Mouse (Mus musculus) small intestine, adult 2 months (tissue): ENCODE measurements around the gene Sdhd. TPM values are rescaled to one million over a fixed set of nuclear protein-coding genes. Genes with fewer than 3 reads are reported as not detected.

Source experiments
- H3K27ac ChIP-seq: fragments of 200-500 bp; 2 replicates; pipeline ENCODE4 v1.5.1; 2012; ENCODE audit warnings: low read depth, low read length, control low read depth, inconsistent platforms; ENCODE audit not compliant: insufficient read depth
- H3K27me3 ChIP-seq: fragments of 200-500 bp; 2 replicates; pipeline ENCODE4 v1.6.1; 2012; ENCODE audit warnings: mild to moderate bottlenecking, moderate library complexity, low read length, inconsistent platforms; ENCODE audit not compliant: control insufficient read depth, insufficient read depth
- H3K36me3 ChIP-seq: fragments of 200-500 bp; 2 replicates; pipeline ENCODE4 v1.6.1; 2012; ENCODE audit warnings: mild to moderate bottlenecking, low read length, control low read depth, inconsistent platforms; ENCODE audit not compliant: control insufficient read depth, insufficient read depth
- H3K4me1 ChIP-seq: fragments of 200-500 bp; 2 replicates; pipeline ENCODE4 v1.6.1; 2012; ENCODE audit warnings: low read length, inconsistent platforms, mixed read lengths; ENCODE audit not compliant: control insufficient read depth, insufficient read depth, insufficient read length
- H3K4me3 ChIP-seq: fragments of 200-500 bp; 2 replicates; pipeline ENCODE4 v1.5.1; 2012; ENCODE audit warnings: low read depth, mild to moderate bottlenecking, control low read depth, inconsistent platforms, low read length, moderate library complexity
- CTCF ChIP-seq: fragments of 200-500 bp; IDR thresholded peaks from 2 replicates; pipeline ENCODE4 v1.5.1; 2012; ENCODE audit warnings: low read depth, mild to moderate bottlenecking, control low read depth, inconsistent platforms, low read length, moderate library complexity, mixed read lengths; ENCODE audit not compliant: insufficient replicate concordance, insufficient read length; ENCODE audit errors: extremely low read depth
- POLR2A ChIP-seq: fragments of 200-500 bp; IDR thresholded peaks from 2 replicates; pipeline ENCODE4 v1.6.1; 2012; ENCODE audit warnings: low read depth, mild to moderate bottlenecking, control low read depth, inconsistent platforms, low read length, moderate library complexity
- WGBS: fragments of 180-500 bp; shearing (Covaris S2); methylation state at CpG from one replicate; pipeline ENCODE4 v1.1.7; 2018; 5-methylcytosine and 5-hydroxymethylcytosine counted together
- polyA plus RNA-seq: library from polyadenylated mRNA; depleted of rRNA; stranded (reverse); fragments of >200 nt; gene quantifications from 2 replicates; pipeline ENCODE4 v1.2.3, GENCODE M21; 2012

Gene Sdhd
- polyA plus RNA-seq, 1 experiment: 325 TPM

GRCm38 (mm10) chr9:50617794-50618330, 14.2 kb upstream of the Sdhd start:
- TF ChIP-seq CTCF: no peak
- no peak for TF ChIP-seq POLR2A
- Histone ChIP-seq H3K4me1 (no peaks in the 10 kb centered on the region), H3K36me3 (peaks cover 15% of the 10 kb centered on the region), H3K4me3 (no peak overlapping the region), H3K27me3 (no peaks in the 10 kb centered on the region), H3K27ac (no peak overlapping the region)
- WGBS: 54% methylated on average over 9 of the region's 9 CpGs

- TF ChIP-seq CTCF (no peak), POLR2A (peak; percentile 27)
- peak within 1 kb of the TSS; percentile 83 for H3K4me3 ChIP-seq
- H3K27ac ChIP-seq: peak within 1 kb of the TSS; percentile 90
- H3K36me3 ChIP-seq: peaks cover 17% of the 10 kb centered on the region
- WGBS: under 1% methylated on average over 81 of the region's 81 CpGs
- H3K4me1 ChIP-seq: no peaks in the 10 kb centered on the region
- H3K27me3 ChIP-seq: no peaks in the 10 kb centered on the region
Measured at GRCm38 (mm10) chr9:50616766-50617603, 13.4 kb upstream of the Sdhd start, which contains the start of the genes Pih1d2 and Nkapd1. Gene Pih1d2, plus strand, starts transcription at chr9:50617321. Gene Nkapd1, minus strand, starts transcription at chr9:50617464.

GRCm38 (mm10) chr9:50616161-50616560, 12.5 kb upstream of the Sdhd start:
- TF ChIP-seq POLR2A (no peak), CTCF (no peak)
- H3K36me3 ChIP-seq: peaks cover 23% of the 10 kb centered on the region
- H3K4me1 ChIP-seq: no peaks in the 10 kb centered on the region
- 21% methylated on average over 11 of the region's 11 CpGs for WGBS
- H3K4me3 ChIP-seq: peak overlapping the region; percentile 83
- peak overlapping the region; percentile 90; the same call in 1 of the 2 replicates for H3K27ac ChIP-seq
- H3K27me3 ChIP-seq: no peaks in the 10 kb centered on the region

GRCm38 (mm10) chr9:50612115-50612514, 8.5 kb upstream of the Sdhd start:
- H3K36me3 ChIP-seq: peaks cover 45% of the 10 kb centered on the region
- 86% methylated on average over 4 of the region's 4 CpGs for WGBS
- TF ChIP-seq POLR2A (no peak), CTCF (no peak)
- no peak overlapping the region for H3K27ac ChIP-seq
- no peak overlapping the region for H3K4me3 ChIP-seq
- H3K4me1 ChIP-seq: 0 out of 2 replicates have a peak, but pooled peaks cover 2% of the 10 kb centered on the region
- no peaks in the 10 kb centered on the region for H3K27me3 ChIP-seq

GRCm38 (mm10) chr9:50604338-50604737, 726 bp upstream of the Sdhd start:
- Histone ChIP-seq H3K36me3 (peaks cover 28% of the 10 kb centered on the region), H3K27me3 (no peaks in the 10 kb centered on the region), H3K4me1 (peaks cover 10% of the 10 kb centered on the region), H3K4me3 (peak overlapping the region; percentile 85), H3K27ac (peak overlapping the region; percentile 78)
- TF ChIP-seq POLR2A (no peak), CTCF (no peak)
- under 1% methylated on average over 6 of the region's 6 CpGs for whole genome bisulfite sequencing

- Histone ChIP-seq H3K4me3 (peak overlapping the region; percentile 85), H3K27ac (peak overlapping the region; percentile 78), H3K4me1 (peaks cover 10% of the 10 kb centered on the region), H3K27me3 (no peaks in the 10 kb centered on the region), H3K36me3 (peaks cover 29% of the 10 kb centered on the region)
- under 1% methylated on average over 24 of the region's 24 CpGs for WGBS
- TF ChIP-seq POLR2A: no peak
- TF ChIP-seq CTCF: no peak
Measured at GRCm38 (mm10) chr9:50603998-50604324, 349 bp upstream of the Sdhd start.
